Mouse (Mus musculus) liver, adult (tissue): Measurements from ENCODE around the gene Zfp524.

ENCODE experiments used
- GATA4 ChIP-seq: IDR thresholded peaks from 2 replicates; pipeline ENCODE4 v1.6.1; 2014; ENCODE audit warnings: mild to moderate bottlenecking, low read length; ENCODE audit not compliant: insufficient replicate concordance

Gene Zfp524

DNA sequence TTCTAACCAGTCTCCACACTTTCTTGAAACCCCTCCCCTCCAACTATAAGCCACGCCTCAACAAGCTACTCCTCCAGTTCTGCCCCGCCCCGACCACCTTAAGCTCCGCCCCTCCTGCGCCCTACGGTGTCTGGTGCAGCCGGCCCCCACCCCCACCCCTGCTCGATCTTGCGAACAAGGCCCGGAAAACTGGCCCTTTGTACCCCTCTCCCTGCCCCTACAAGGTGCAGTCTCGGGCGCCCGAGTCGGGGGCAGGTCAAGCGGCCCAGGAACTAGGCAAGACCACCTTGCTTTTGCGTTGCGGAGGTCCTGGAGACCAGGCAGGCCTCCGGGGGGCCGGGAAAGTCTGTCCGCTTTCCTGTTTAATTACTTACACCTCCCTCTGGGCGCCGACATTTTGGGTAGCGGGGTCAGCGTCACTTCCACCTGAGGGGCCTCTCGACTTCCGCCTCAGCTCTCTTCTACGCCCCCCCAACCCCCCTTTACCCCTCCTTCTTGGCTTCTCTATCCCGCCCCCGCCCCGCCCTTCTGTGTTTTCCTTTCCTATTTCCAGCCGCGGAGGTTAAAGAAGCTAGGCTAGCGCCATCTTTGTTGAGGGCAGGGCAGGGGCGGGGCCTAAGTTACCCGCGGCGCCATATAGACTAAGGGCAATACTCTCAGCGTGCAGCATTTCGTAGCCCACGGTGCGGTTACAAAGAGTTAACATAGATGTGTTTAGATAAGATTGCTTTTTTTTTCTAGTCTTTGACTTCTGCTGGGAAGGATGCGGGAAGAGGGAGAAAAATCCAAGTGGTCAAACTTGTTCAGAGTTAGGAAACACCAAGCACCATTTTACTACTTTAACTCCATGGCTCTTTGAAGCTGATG, at the start of gene Zfp524, which contains the start of gene Fiz1:
Zfp524 (plus strand) TSS at position 165 of the 867 bp plus-strand sequence.
Fiz1 (minus strand) TSS at position 447 of the 867 bp plus-strand sequence.
- TF ChIP-seq GATA4, result no peak

DNA sequence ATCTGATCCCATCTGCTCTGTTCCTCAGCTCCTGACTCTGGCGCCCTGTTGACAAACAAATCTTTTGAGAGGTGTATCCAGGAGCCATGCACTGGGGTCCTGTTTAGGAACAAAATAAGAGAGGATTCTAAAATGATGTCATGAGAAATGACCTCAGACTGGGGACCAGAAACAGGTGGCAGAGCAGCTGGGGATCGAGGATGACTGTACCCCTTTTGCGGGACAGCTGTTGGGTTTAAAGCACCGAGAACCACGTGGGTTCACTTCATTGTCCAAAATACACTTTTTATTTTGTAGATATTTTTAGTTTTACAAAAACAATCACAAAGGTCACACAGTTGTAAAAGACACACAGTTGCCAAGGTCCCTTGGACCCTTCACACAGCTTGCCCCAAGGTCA, 49.2 kb upstream of the Zfp524 start:
- no peak for TF ChIP-seq GATA4

DNA sequence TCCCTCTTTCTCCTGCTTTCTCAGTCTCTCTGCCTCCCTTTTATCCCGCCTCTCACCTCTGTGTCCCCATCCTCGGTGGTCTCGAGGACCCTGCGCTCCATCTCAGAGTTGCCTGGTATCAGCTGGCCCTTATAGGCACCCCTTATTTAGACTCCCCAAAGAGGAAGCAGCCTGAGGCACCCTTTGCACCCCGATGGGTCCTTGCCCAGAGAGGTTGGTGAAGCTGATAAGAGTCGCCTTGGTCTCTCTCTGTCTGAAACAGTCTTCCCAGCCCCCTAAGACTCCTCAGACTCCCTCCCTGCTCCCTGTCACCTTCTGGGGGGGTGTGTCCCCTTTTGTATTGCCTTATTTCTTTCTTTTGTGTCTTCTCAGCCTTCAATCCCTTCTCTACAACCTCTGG, 43.1 kb upstream of the Zfp524 start, which contains the start of gene Sbk3:
Sbk3 (minus strand) TSS at position 101 of the 400 bp plus-strand sequence.
- TF ChIP-seq GATA4, result no peak

DNA sequence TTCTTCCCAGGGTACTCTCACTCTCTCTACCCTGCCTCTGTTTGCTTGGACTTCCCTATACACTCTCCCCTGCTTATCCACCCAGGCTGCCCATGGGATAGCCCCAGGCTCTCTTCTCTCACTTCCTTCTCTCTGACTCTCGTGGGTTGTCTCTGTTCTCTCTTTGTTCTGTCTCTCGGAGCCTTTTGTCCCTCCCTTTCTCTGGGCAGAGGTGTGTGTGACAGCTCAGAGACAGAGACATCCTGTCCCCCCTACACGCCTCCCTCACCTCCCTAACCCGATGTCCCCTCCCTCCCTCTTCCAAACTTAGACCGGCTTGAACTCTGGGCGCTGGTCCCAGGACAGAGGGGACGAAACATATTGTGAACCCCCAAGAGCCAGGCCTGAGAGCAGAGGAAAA, 42.5 kb upstream of the Zfp524 start:
- TF ChIP-seq GATA4, result no peak

DNA sequence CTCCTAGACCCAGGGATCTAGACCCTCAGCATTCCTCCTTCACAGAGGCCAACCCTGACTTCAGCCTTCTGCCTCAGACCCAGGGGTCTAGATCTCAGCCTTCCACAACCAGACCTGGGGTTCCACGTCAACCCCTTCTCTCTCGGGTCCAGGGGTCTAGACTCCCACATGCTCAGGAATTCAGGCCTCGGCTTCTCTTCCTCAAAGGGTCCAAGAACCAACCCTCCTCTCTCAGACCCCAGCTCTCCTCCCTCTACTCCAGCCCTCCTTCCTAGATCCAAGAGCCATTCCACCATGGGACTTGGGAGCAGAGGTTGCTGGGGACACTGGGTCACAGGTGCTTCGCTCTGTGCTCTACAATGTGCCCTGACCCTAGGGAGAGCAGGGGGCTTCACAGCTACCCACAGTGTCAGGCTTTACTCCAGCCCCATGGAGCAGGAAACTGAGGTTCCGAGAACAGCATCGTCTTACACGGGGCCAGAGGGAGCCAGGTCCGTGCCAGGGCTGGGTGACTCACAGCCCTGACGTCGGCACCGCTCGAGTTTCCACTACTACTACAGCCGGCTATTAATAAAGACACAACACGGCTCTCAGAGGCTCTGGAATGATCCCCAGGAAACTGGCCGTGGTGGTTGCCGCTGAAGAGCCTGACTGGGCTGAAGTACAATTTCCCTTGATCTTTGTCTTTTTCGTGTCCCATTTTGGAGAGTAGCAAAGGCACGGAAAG, 41.7 kb upstream of the Zfp524 start:
- no peak for TF ChIP-seq GATA4

DNA sequence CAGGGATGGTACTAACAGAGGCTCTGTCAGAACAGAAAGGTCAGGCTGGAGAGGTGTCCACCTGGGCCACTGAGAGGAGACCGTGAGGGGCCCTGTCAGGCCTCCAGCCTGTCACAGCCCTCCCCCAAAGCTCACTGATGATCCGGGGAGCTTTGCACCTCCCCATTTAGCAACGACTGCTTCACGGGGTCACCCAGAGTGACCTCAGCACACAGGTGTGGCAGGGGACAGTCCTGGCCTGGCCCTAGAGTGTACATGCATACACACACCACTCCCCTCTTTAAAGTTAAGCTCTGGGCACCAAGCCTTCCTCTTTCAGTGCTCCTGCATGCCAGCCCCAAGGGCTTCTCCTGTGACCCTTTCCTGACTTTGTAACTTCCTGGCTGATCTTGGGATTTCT, 38.8 kb upstream of the Zfp524 start:
- no peak for TF ChIP-seq GATA4

DNA sequence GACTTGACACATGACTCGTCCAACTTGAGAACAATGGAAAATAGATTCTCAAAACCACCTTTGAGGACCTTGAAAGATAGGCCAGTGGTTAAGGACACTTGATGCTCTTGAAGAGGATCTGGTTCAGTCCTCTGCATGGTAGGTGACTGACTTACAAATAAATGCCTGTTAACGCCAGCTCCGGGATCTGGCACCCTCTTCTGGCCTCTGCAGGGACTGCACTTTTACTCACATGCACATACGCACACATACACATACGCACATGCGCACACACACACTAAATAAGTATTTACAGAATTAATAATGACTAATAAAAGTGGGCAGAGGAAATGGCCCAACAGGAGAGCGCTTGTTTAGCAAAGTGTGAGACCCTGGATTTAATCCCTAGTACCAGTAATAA, 37.4 kb upstream of the Zfp524 start:
- TF ChIP-seq GATA4, result no peak

DNA sequence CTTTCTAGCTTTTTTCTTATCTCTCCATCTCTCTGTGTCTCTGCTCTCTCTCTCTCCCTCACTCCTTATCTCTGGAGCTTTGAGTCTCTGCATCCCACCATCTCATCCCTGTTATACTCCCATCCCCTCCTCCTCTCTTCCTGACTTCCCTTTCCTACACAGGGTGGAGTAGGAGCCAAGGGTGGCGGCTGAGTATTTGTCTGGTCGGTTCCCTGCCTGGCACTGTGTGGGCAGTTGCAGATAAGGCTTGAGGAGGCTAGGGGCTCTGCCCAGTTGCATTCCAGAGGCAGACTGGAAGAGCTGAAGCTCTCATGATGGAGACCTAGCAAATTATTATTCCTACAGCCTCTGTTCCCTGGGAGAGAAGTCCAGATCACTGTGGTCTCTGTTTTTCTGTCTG, 26.0 kb upstream of the Zfp524 start:
- no peak for TF ChIP-seq GATA4

DNA sequence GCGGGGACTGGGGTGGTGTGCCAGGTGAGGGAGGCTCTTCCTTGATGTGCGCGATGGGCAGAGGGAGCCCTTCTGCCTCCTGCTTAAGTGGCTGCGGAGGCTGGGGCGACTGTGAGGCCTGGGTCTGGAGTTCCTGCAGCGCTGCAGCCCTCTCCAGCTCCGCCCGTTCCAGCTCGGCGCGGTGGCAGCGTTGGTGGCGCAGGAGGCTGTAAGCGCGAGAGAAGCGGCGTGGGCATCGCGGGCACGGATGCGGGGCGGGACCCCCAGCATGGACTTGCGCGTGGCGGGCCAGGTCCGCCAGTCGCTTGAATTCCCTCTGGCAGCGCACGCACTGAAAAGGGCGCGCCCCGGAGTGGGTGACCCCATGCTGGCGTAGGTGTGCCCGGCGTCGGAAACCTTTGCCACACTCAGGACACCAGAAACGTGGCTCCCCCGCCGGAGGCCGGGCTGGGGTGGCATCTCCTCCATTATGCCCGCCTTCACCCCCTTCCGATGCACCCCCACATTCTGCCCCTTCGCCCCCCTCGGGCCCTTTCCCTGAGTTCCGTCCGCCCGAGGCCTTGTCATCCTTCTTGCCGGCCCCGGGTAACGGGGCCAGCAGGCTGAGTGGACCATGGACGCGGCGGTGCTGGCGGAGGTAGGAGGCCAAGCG, 20.7 kb upstream of the Zfp524 start:
- TF ChIP-seq GATA4, result no peak

DNA sequence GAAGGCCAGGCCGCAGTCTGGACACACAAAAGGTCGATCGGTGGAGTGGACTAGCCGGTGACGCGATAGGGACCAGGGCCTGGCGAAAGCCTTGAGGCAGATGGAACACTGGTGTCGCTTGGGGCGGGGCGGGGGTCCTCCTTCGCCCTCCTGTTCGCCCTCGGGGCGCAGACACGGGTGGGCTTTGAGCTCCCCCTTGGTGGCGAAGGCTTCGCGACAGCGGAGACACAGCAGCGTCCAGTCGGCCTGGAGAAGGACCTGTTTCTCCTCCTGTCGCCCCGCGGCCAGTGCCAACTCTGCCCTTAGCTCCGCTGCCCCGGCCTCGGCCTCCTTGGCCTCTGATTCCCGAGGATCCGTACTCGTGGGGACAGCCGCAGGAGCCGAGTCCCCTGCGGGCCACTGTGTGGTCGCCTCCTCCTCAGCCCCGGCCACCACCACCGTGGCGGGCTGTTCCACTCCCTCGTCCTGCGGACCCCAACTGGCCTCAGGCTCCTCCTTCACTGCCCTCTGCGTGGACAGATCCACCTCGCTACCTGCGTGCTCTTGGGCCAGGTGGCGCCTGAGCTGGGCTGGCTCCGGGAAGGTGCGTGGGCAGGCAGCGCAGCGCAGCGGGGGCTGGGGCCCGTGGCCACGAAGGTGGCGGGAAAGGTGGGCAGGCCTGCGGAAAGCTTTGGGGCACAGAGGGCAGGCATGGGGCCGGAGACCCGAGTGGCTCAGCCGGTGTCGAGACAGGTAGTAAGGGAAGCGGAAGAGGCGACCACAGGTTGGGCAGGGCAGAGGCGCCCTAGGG, 20.0 kb upstream of the Zfp524 start:
- no peak for TF ChIP-seq GATA4

DNA sequence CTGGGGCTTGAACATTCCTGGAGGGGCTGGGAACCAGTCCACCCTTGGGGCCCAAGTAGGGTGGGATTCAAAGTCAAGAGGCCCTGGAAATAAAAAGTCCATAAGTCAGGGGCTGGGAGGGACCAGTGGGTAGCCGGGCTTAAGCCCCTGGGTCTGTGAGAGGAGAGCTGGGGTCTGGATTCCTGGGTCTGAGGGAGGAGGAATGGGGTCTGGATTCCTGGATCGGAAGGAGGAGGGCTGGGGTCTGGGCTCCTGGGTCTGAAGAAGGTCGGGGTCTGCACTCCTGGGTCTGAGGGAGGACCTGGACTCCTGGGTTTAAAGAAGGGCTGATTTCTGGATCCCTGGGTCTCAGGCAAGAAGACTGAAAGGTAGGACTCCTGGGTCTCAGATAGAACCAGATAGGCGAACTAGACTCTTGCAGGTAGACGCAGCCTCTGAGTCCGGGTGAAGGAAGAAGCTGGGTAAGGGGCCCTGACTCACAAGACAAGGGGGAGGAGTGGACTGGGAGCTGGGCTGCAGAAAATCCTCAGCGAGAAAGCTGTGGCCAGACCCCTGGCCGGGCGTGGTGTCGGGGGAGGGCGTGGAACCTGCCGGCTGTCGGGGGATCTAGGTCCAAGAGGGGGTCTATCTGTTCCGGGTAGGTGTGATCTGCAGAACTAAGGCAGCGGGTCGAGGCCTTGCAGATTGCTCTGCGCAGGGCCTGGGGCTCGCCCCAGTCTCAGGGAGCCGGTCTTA, 18.8 kb upstream of the Zfp524 start:
- TF ChIP-seq GATA4, result no peak

DNA sequence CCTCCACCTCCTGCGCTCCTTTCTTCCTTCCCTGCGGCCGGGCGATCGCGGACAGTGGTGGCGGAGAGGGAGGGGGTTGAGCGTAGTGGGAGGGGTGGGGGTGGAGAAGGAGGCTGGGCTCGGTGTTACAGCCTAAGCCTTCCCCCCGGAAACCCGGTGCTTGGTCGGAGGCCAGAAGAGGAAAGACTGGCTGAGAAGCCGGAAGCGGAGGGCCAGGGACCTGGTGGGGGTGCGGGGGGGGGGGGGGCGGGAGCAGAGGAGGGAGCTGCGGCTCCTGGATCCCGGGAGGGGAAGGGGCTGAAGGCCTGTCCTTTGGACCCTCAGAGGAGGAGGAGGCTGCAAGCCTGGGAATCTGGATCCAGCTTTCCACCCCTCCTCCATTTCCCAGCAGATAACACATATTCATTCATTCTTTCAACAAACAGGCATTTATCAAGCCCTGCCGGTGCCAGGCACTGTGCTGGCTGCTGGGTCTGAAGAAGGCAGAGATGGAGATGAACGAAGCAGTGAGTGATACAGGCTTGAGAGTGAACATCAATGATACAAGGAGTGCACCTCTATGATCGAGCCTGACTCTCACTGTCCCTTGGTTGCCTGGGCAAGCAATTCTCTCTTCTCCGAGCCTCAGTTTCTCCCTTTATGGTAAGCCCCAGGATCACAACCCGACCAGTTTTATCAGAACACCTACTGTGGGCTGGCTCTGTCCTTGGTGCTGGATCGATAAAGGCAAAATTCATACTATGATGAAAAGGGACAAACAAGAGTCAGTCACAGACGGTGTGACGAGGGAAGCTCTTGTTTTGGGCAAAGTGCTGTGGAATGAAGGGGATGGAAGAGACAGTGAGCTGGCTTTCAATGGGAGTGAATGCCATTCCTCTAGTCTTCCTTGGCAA, 18.0 kb upstream of the Zfp524 start, which contains the start of gene Zfp579:
Zfp579 (minus strand) TSS at position 156 of the 893 bp plus-strand sequence.
- no peak for TF ChIP-seq GATA4

DNA sequence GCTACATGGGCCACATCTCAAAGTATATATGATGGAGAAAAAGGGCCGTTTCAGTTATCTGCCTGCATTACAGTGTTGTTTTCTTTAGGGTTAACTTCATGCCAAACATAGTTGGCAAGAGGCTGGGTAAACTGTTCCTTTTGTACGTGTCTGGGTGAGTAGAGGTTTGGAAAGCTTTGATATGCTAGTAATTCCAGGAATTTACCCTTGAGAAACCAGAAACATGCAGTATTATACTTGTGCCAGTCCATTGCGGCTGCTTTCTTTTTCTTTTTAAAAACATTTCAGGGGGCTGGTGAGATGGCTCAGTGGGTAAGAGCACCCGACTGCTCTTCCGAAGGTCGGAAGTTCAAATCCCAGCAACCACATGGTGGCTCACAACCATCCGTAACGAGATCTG, 17.3 kb upstream of the Zfp524 start:
- TF ChIP-seq GATA4, result no peak

DNA sequence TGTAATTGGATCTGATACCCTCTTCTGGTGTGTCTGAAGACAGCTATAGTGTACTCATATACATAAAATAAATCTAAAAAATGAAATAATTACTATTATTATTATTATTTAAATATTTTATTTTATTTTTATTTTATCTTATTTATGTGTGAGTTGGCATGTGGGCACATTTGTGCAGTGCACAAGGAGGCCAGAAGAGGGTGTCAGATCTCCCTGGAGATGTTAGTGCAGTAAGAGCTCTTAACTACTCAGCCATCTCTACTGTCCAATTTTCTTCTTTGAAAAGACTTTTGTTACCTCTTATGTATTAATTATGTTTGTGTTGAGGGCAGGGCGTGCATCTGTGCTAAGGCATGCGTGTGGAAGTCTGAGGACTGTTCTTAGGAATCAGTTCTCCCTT, 14.3 kb upstream of the Zfp524 start:
- TF ChIP-seq GATA4, result no peak

DNA sequence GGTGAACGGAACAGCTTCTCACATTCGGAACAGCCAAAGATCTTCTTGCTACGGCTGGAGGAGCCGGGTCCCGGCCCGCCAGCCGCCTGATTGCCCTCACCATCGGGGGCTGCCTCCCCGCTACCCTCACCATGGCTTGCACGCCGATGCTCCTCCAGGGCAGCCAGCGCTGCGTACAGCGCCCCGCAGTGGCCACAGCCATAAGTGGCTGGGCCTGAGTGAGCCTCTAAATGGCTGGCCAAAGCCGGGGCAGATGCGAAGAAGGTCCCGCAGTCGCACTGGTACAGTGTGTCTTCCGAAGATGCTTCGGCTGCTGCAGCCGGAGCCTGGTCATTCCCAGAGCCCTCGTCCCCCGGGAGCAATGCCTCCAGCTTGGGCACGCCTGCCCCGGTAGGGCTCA, 6.0 kb upstream of the Zfp524 start:
- no peak for TF ChIP-seq GATA4
